Mouse (Mus musculus): Measurements from ENCODE around the gene Gngt2.

DNA sequence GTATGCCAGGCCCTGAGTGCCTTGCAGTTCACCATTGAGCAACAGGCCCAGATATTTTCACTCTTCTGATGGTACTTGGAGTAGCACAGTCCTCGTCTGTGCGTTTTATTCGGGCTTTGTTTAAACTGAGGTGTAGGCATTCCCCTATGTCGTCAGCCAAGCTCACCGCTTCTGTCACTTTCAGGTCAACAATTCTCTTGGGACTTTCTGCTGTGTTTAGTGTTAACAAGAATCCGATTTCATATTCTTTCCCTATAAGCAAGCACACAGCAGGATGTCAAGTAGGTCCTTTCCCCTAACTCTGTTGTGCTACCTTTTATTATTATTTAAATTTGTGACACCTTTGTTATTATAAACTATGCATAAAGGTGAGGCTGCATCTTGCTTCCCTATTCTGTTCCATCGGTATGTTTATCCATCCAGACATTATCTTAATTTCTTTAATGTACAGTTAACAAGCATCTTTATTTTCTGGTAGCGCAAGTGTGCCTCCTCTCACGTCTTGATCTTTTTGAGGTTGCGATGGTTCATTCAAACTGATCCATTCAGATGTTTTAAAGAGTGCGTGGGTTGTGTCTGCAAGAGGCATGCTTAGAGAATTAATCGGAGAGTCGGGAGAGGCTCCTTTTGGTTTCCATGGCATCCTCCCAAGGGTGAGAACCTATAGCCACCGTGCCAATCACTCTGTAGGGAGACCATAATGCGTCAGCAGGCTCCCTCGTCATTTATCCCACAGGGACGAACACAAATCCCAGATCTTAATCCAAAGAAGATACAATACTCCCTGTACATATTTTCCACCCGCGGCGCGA lies 20.9 kb downstream of the Gngt2 start:
- TF ChIP-seq POLR2A (IDR thresholded peaks at IDR 0.05; ENCODE audit: control insufficient read depth, low read depth, low read length) (no peak), CTCF (IDR thresholded peaks at IDR 0.05; ENCODE audit: control insufficient read depth, insufficient read depth, insufficient replicate concordance, low read depth, low read length) (no peak)

Data from testis, adult 2 months (tissue).